Mouse (Mus musculus) kidney, postnatal 0 days (tissue): ENCODE results near the gene Gm10309. TPM values are rescaled to one million over a fixed set of nuclear protein-coding genes. Genes with fewer than 3 reads are reported as not detected.

ENCODE experiments used
- ATAC-seq: fragments of 200-750 bp; cut with Nextera tagmentation; replicated peaks from 2 replicates; pipeline ENCODE4 v1.8.0; 2017; ENCODE audit warnings: low read depth, moderate number of reproducible peaks, moderate TSS enrichment, moderate library complexity; ENCODE audit not compliant: low FRiP score
- DNase-seq: peaks from one replicate; pipeline ENCODE4 v3.0.0-alpha.2; 2016; ENCODE audit warnings: low spot score
- H3K27ac ChIP-seq: fragments of 300-500 bp; sonication (generic); 2 replicates; pipeline ENCODE4 v1.5.1; 2014; ENCODE audit warnings: mild to moderate bottlenecking
- H3K27me3 ChIP-seq: fragments of 300-500 bp; sonication (generic); 2 replicates; pipeline ENCODE4 v1.6.1; 2014; ENCODE audit warnings: low read length, mixed read lengths; ENCODE audit not compliant: insufficient read depth
- H3K36me3 ChIP-seq: fragments of 300-500 bp; sonication (generic); 2 replicates; pipeline ENCODE4 v1.6.1; 2014; ENCODE audit warnings: low read length, mixed read lengths; ENCODE audit not compliant: insufficient read depth
- H3K4me1 ChIP-seq: fragments of 300-500 bp; sonication (generic); replicated peaks from 2 replicates; pipeline ENCODE4 v1.6.1; 2014; ENCODE audit warnings: antibody characterized with exemption, low read length, mixed read lengths; ENCODE audit not compliant: insufficient read depth
- H3K4me2 ChIP-seq: fragments of 300-500 bp; sonication (generic); 2 replicates; pipeline ENCODE4 v1.6.1; 2014; ENCODE audit warnings: mild to moderate bottlenecking, low read length, moderate library complexity, mixed read lengths
- H3K4me3 ChIP-seq: fragments of 300-500 bp; sonication (generic); replicated peaks from 2 replicates; pipeline ENCODE4 v1.5.1; 2014; ENCODE audit warnings: low read depth, low read length
- H3K9ac ChIP-seq: fragments of 300-500 bp; sonication (generic); 2 replicates; pipeline ENCODE4 v1.6.1; 2014; ENCODE audit warnings: low read depth, low read length
- H3K9me3 ChIP-seq: fragments of 300-500 bp; sonication (generic); replicated peaks from 2 replicates; pipeline ENCODE4 v1.6.1; 2016; ENCODE audit warnings: low read length, inconsistent platforms, mixed read lengths
- CTCF ChIP-seq: IDR thresholded peaks from 2 replicates; pipeline ENCODE4 v1.5.1; 2016; ENCODE audit warnings: antibody characterized with exemption, low read depth, mild to moderate bottlenecking, moderate library complexity
- WGBS: fragments of 180-500 bp; shearing (Covaris S2); extraction: QIAGEN DNeasy Blood & Tissue Kit; methylation state at CpG from one replicate; pipeline ENCODE4 v1.1.7; 2014; 5-methylcytosine and 5-hydroxymethylcytosine counted together
- polyA plus RNA-seq: library from polyadenylated mRNA; unstranded; fragments of >200 nt; fragmentation: Nextera tagmentation; extraction: Ambion mirVana; gene quantifications from 2 replicates; pipeline ENCODE4 v1.2.1, GENCODE M21; 2015

The Gm10309 gene
- polyA plus RNA-seq, 1 experiment from 2014 or later, result 0.18 TPM

GRCm38 (mm10) chr17:86454351-86454706, 50.7 kb downstream of the Gm10309 start:
- 73% methylated on average over 3 of the region's 3 CpGs for WGBS
- no peak for ATAC-seq

GRCm38 (mm10) chr17:86453673-86454350, 51.2 kb downstream of the Gm10309 start:
- H3K27ac ChIP-seq, result no peak overlapping the region
- H3K9me3 ChIP-seq, result no peaks in the 10 kb centered on the region
- TF ChIP-seq CTCF, result no peak
- no peak overlapping the region for H3K4me3 ChIP-seq
- H3K36me3 ChIP-seq, result no peaks in the 10 kb centered on the region
- no peak overlapping the region for H3K9ac ChIP-seq
- DNase-seq, result no peak
- 78% methylated on average over 14 of the region's 14 CpGs for WGBS
- no peaks in the 10 kb centered on the region for H3K27me3 ChIP-seq
- no peaks in the 10 kb centered on the region for H3K4me1 ChIP-seq
- no peak for ATAC-seq
- H3K4me2 ChIP-seq, result no peak overlapping the region

More at GRCm38 (mm10) chr17:86454351-86454706, 50.7 kb downstream of the Gm10309 start:
- no peaks in the 10 kb centered on the region for H3K9me3 ChIP-seq
- no peak for TF ChIP-seq CTCF
- no peak overlapping the region for H3K4me3 ChIP-seq
- H3K36me3 ChIP-seq, result no peaks in the 10 kb centered on the region
- no peak overlapping the region for H3K9ac ChIP-seq
- H3K4me2 ChIP-seq, result no peak overlapping the region
- no peak for DNase-seq
- H3K4me1 ChIP-seq, result no peaks in the 10 kb centered on the region
- no peak overlapping the region for H3K27ac ChIP-seq
- H3K27me3 ChIP-seq, result no peaks in the 10 kb centered on the region

- Histone ChIP-seq H3K27me3 (no peaks in the 10 kb centered on the region), H3K9me3 (no peaks in the 10 kb centered on the region), H3K36me3 (no peaks in the 10 kb centered on the region), H3K4me1 (no peaks in the 10 kb centered on the region), H3K4me3 (no peak overlapping the region), H3K27ac (no peak overlapping the region), H3K9ac (no peak overlapping the region), H3K4me2 (no peak overlapping the region)
- whole genome bisulfite sequencing, result 83% methylated on average over 4 of the region's 4 CpGs
- ATAC-seq (no peak), DNase-seq (no peak)
- no peak for TF ChIP-seq CTCF
These were observed 52.1 kb downstream of the Gm10309 start for GRCm38 (mm10) chr17:86452934-86453333.

Other genes with a start within 250 kb of the Gm10309 start
- gene Epas1, start 248.5 kb upstream of the Gm10309 start, polyA plus RNA-seq, result 12.8 and 14.3 TPM in 2 replicates